ENCODE assay signal across 7 mouse cellular contexts in genomic region chr3:95134133-95134532, GRCm38 (mm10). TPM values are rescaled to one million over a fixed set of nuclear protein-coding genes. Genes with fewer than 3 reads are reported as not detected.
DNase-seq lines count a peak whose midpoint lies in the region; ATAC-seq lines count a peak whose summit lies in the region.
"Not testable (repeated sequence)": the region's sequence is repeated elsewhere in the genome, so short reads cannot be mapped to it uniquely, and the experiment has no call there.

No protein-coding gene starts in this region.

- peaks cover 36% of the 10 kb centered on the region for H3K36me3 ChIP-seq in erythroblast, embryonic 14.5 days (ENCODE audit: control insufficient read depth)
- H3K36me3 ChIP-seq in heart, embryonic 10.5 days = peaks cover 33% of the 10 kb centered on the region
- H3K36me3 ChIP-seq in hindbrain, embryonic 13.5 days = peaks cover 21% of the 10 kb centered on the region
- H3K36me3 ChIP-seq in kidney, embryonic 16.5 days (ENCODE audit: insufficient read depth, low read length) = not testable (repeated sequence)
- H3K36me3 ChIP-seq in liver, embryonic 13.5 days = peaks cover 20% of the 10 kb centered on the region
- peaks cover 39% of the 10 kb centered on the region for H3K36me3 ChIP-seq in midbrain, embryonic 10.5 days
- H3K36me3 ChIP-seq in neural tube, embryonic 13.5 days = peaks cover 24% of the 10 kb centered on the region

- H3K4me1 ChIP-seq in erythroblast, embryonic 14.5 days (ENCODE audit: control insufficient read depth) = peaks cover 32% of the 10 kb centered on the region
- H3K4me1 ChIP-seq in heart, embryonic 10.5 days = peaks cover 20% of the 10 kb centered on the region
- peaks cover 29% of the 10 kb centered on the region for H3K4me1 ChIP-seq in hindbrain, embryonic 13.5 days (replicated peaks)
- peaks cover 13% of the 10 kb centered on the region for H3K4me1 ChIP-seq in kidney, embryonic 16.5 days (ENCODE audit: insufficient read depth, low read length)
- H3K4me1 ChIP-seq in liver, embryonic 13.5 days (replicated peaks) = peaks cover 30% of the 10 kb centered on the region
- H3K4me1 ChIP-seq in midbrain, embryonic 10.5 days = peaks cover 26% of the 10 kb centered on the region
- H3K4me1 ChIP-seq in neural tube, embryonic 13.5 days (replicated peaks) = peaks cover 42% of the 10 kb centered on the region

- not testable (repeated sequence) for H3K27ac ChIP-seq in heart, embryonic 10.5 days; hindbrain, embryonic 13.5 days; kidney, embryonic 16.5 days (ENCODE audit: low read length); liver, embryonic 13.5 days; midbrain, embryonic 10.5 days (replicated peaks); neural tube, embryonic 13.5 days (replicated peaks)

- WGBS in heart, embryonic 10.5 days = no CpG with 5 or more reads among the region's 12 CpGs
- no CpG with 5 or more reads among the region's 12 CpGs for WGBS in hindbrain, embryonic 13.5 days
- WGBS in kidney, embryonic 16.5 days = no CpG with 5 or more reads among the region's 12 CpGs
- no CpG with 5 or more reads among the region's 12 CpGs for WGBS in liver, embryonic 13.5 days (ENCODE audit: insufficient replicate concordance)
- no CpG with 5 or more reads among the region's 12 CpGs for WGBS in midbrain, embryonic 10.5 days
- no CpG with 5 or more reads among the region's 12 CpGs for WGBS in neural tube, embryonic 13.5 days

- H3K27me3 ChIP-seq in erythroblast, embryonic 14.5 days (ENCODE audit: control insufficient read depth); heart, embryonic 10.5 days (ENCODE audit: insufficient read depth, poor library complexity, severe bottlenecking); hindbrain, embryonic 13.5 days; kidney, embryonic 16.5 days (ENCODE audit: insufficient read depth, low read length); liver, embryonic 13.5 days; midbrain, embryonic 10.5 days (ENCODE audit: low read depth, poor library complexity, severe bottlenecking); neural tube, embryonic 13.5 days: not testable (repeated sequence)

- peak overlapping the region; percentile 96 for H3K4me3 ChIP-seq in erythroblast, embryonic 14.5 days (replicated peaks)
- peak overlapping the region; percentile 71 for H3K4me3 ChIP-seq in heart, embryonic 10.5 days
- H3K4me3 ChIP-seq in hindbrain, embryonic 13.5 days = peak overlapping the region; percentile 67
- H3K4me3 ChIP-seq in kidney, embryonic 16.5 days (ENCODE audit: low read length) = peak overlapping the region; percentile 70
- peak overlapping the region; percentile 81; the same call in 1 of the 2 replicates for H3K4me3 ChIP-seq in liver, embryonic 13.5 days (replicated peaks)
- H3K4me3 ChIP-seq in midbrain, embryonic 10.5 days = peak overlapping the region; percentile 74
- H3K4me3 ChIP-seq in neural tube, embryonic 13.5 days = peak overlapping the region; percentile 70

- DNase-seq in heart, embryonic 10.5 days (ENCODE audit: low spot score); liver, embryonic 13.5 days; midbrain, embryonic 10.5 days (ENCODE audit: low spot score): not testable (repeated sequence)

- not testable (repeated sequence) for H3K9ac ChIP-seq in hindbrain, embryonic 13.5 days; kidney, embryonic 16.5 days (replicated peaks; ENCODE audit: low read length); liver, embryonic 13.5 days; neural tube, embryonic 13.5 days

- ATAC-seq in hindbrain, embryonic 13.5 days (ENCODE audit: low FRiP score) = peak; percentile 72
- peak; percentile 60 for ATAC-seq in kidney, embryonic 16.5 days (ENCODE audit: low FRiP score, low TSS enrichment)
- ATAC-seq in liver, embryonic 13.5 days (ENCODE audit: low read depth) = peak; percentile 62
- peak; percentile 62 for ATAC-seq in neural tube, embryonic 13.5 days (ENCODE audit: low read depth)

- not testable (repeated sequence) for H3K9me3 ChIP-seq in erythroblast, embryonic 14.5 days (ENCODE audit: control insufficient read depth, low read length); heart, embryonic 10.5 days; hindbrain, embryonic 13.5 days; kidney, embryonic 16.5 days (ENCODE audit: low read length); liver, embryonic 13.5 days (replicated peaks); midbrain, embryonic 10.5 days (replicated peaks); neural tube, embryonic 13.5 days

- not testable (repeated sequence) for H3K4me2 ChIP-seq in hindbrain, embryonic 13.5 days; kidney, embryonic 16.5 days (replicated peaks; ENCODE audit: low read depth, low read length); liver, embryonic 13.5 days; neural tube, embryonic 13.5 days

RNA-seq across cellular contexts. Expression of gene Lysmd1, which starts 0.2 kb away (rescaled TPM):
- polyA plus RNA-seq in erythroblast, embryonic 14.5 days (2012) = 0.90 and 1.1 TPM in 2 replicates
- polyA plus RNA-seq in heart, embryonic 10.5 days (2016; fragmentation: Nextera tagmentation; extraction: Ambion mirVana) = 8.7 and 10.1 TPM in 2 replicates
- polyA plus RNA-seq in hindbrain, embryonic 13.5 days (2015; fragmentation: Nextera tagmentation; extraction: Ambion mirVana) = 36.8 and 38.4 TPM in 2 replicates
- polyA plus RNA-seq in kidney, embryonic 16.5 days (2015; fragmentation: Nextera tagmentation; extraction: Ambion mirVana) = 15.3 and 17.3 TPM in 2 replicates
- 7.3 and 7.5 TPM in 2 replicates for polyA plus RNA-seq in liver, embryonic 13.5 days (2015; fragmentation: Nextera tagmentation; extraction: Ambion mirVana)
- polyA plus RNA-seq in midbrain, embryonic 10.5 days (2016; fragmentation: Nextera tagmentation; extraction: Ambion mirVana) = 13.5 and 17.0 TPM in 2 replicates
- 34.7 and 39.1 TPM in 2 replicates for polyA plus RNA-seq in neural tube, embryonic 13.5 days (2015; fragmentation: Nextera tagmentation; extraction: Ambion mirVana)

RNA-seq across cellular contexts. Expression of gene Scnm1, which starts 0.3 kb away (rescaled TPM):
- 0.63 and 0.86 TPM in 2 replicates for polyA plus RNA-seq in erythroblast, embryonic 14.5 days (2012)
- polyA plus RNA-seq in heart, embryonic 10.5 days (2016; fragmentation: Nextera tagmentation; extraction: Ambion mirVana) = 55.3 and 60.9 TPM in 2 replicates
- polyA plus RNA-seq in hindbrain, embryonic 13.5 days (2015; fragmentation: Nextera tagmentation; extraction: Ambion mirVana) = 95.9 and 97.1 TPM in 2 replicates
- 71.6 and 79.0 TPM in 2 replicates for polyA plus RNA-seq in kidney, embryonic 16.5 days (2015; fragmentation: Nextera tagmentation; extraction: Ambion mirVana)
- polyA plus RNA-seq in liver, embryonic 13.5 days (2015; fragmentation: Nextera tagmentation; extraction: Ambion mirVana) = 33.4 and 33.5 TPM in 2 replicates
- polyA plus RNA-seq in midbrain, embryonic 10.5 days (2016; fragmentation: Nextera tagmentation; extraction: Ambion mirVana) = 79.5 and 88.6 TPM in 2 replicates
- polyA plus RNA-seq in neural tube, embryonic 13.5 days (2015; fragmentation: Nextera tagmentation; extraction: Ambion mirVana) = 96.8 and 98.2 TPM in 2 replicates

RNA-seq across cellular contexts. Expression of gene Tnfaip8l2, which starts 8.0 kb away (rescaled TPM):
- polyA plus RNA-seq in erythroblast, embryonic 14.5 days (2012) = 0.04 and 0.17 TPM in 2 replicates
- polyA plus RNA-seq in heart, embryonic 10.5 days (2016; fragmentation: Nextera tagmentation; extraction: Ambion mirVana) = 0.21 and 1.2 TPM in 2 replicates
- 2.8 and 3.1 TPM in 2 replicates for polyA plus RNA-seq in hindbrain, embryonic 13.5 days (2015; fragmentation: Nextera tagmentation; extraction: Ambion mirVana)
- 2.9 and 4.2 TPM in 2 replicates for polyA plus RNA-seq in kidney, embryonic 16.5 days (2015; fragmentation: Nextera tagmentation; extraction: Ambion mirVana)
- polyA plus RNA-seq in liver, embryonic 13.5 days (2015; fragmentation: Nextera tagmentation; extraction: Ambion mirVana) = 5.7 and 6.0 TPM in 2 replicates
- polyA plus RNA-seq in midbrain, embryonic 10.5 days (2016; fragmentation: Nextera tagmentation; extraction: Ambion mirVana) = 1.8 and 3.0 TPM in 2 replicates
- 3.0 and 3.3 TPM in 2 replicates for polyA plus RNA-seq in neural tube, embryonic 13.5 days (2015; fragmentation: Nextera tagmentation; extraction: Ambion mirVana)

RNA-seq across cellular contexts. Expression of gene Tmod4, which starts 9.9 kb away (rescaled TPM):
- polyA plus RNA-seq in erythroblast, embryonic 14.5 days (2012) = not detected in 2 replicates
- polyA plus RNA-seq in heart, embryonic 10.5 days (2016; fragmentation: Nextera tagmentation; extraction: Ambion mirVana) = 0.70 and 0.90 TPM in 2 replicates
- polyA plus RNA-seq in hindbrain, embryonic 13.5 days (2015; fragmentation: Nextera tagmentation; extraction: Ambion mirVana) = 0.99 and 1.5 TPM in 2 replicates
- 0.84 and 1.6 TPM in 2 replicates for polyA plus RNA-seq in kidney, embryonic 16.5 days (2015; fragmentation: Nextera tagmentation; extraction: Ambion mirVana)
- polyA plus RNA-seq in liver, embryonic 13.5 days (2015; fragmentation: Nextera tagmentation; extraction: Ambion mirVana) = 0.17 and 0.67 TPM in 2 replicates
- 0.27 and 0.88 TPM in 2 replicates for polyA plus RNA-seq in midbrain, embryonic 10.5 days (2016; fragmentation: Nextera tagmentation; extraction: Ambion mirVana)
- 0.96 and 1.7 TPM in 2 replicates for polyA plus RNA-seq in neural tube, embryonic 13.5 days (2015; fragmentation: Nextera tagmentation; extraction: Ambion mirVana)

RNA-seq across cellular contexts. Expression of gene Vps72, which starts 23.3 kb away (rescaled TPM):
- polyA plus RNA-seq in erythroblast, embryonic 14.5 days (2012) = 16.8 and 18.2 TPM in 2 replicates
- 124 and 172 TPM in 2 replicates for polyA plus RNA-seq in heart, embryonic 10.5 days (2016; fragmentation: Nextera tagmentation; extraction: Ambion mirVana)
- 219 and 221 TPM in 2 replicates for polyA plus RNA-seq in hindbrain, embryonic 13.5 days (2015; fragmentation: Nextera tagmentation; extraction: Ambion mirVana)
- 184 and 185 TPM in 2 replicates for polyA plus RNA-seq in kidney, embryonic 16.5 days (2015; fragmentation: Nextera tagmentation; extraction: Ambion mirVana)
- polyA plus RNA-seq in liver, embryonic 13.5 days (2015; fragmentation: Nextera tagmentation; extraction: Ambion mirVana) = 39.2 and 43.3 TPM in 2 replicates
- polyA plus RNA-seq in midbrain, embryonic 10.5 days (2016; fragmentation: Nextera tagmentation; extraction: Ambion mirVana) = 278 and 290 TPM in 2 replicates
- polyA plus RNA-seq in neural tube, embryonic 13.5 days (2015; fragmentation: Nextera tagmentation; extraction: Ambion mirVana) = 201 and 203 TPM in 2 replicates

Comparison
In these comparisons a context has a peak if more than half of its experiments do, and no peak if none do; other contexts are left out.
1. RNA of gene Scnm1, which starts 0.3 kb away (polyA plus RNA-seq): 96.8 to 98.2 TPM in neural tube, embryonic 13.5 days, 95.9 to 97.1 TPM in hindbrain, embryonic 13.5 days, 79.5 to 88.6 TPM in midbrain, embryonic 10.5 days, 71.6 to 79.0 TPM in kidney, embryonic 16.5 days, 55.3 to 60.9 TPM in heart, embryonic 10.5 days and 33.4 to 33.5 TPM in liver, embryonic 13.5 days; 0.63 to 0.86 TPM in erythroblast, embryonic 14.5 days; every median in the first group is over 10 times any median in the second.
2. Peak in every context shown above with its lines, with median percentiles within 50 percentile points of each other: H3K4me3 ChIP-seq and ATAC-seq.